Mouse (Mus musculus) forebrain, embryonic 16.5 days (tissue): ENCODE measurements around the gene Dusp18. TPM values are rescaled to one million over a fixed set of nuclear protein-coding genes. Genes with fewer than 3 reads are reported as not detected.

Source experiments
- ATAC-seq: fragments of 200-750 bp; cut with Nextera tagmentation; 2 replicates; pipeline ENCODE4 v1.8.0; 2017; ENCODE audit warnings: mild to moderate bottlenecking, moderate library complexity
- H3K27ac ChIP-seq: fragments of 300-500 bp; sonication (generic); 2 replicates; pipeline ENCODE4 v1.5.1; 2014; ENCODE audit warnings: low read length, control low read depth
- H3K27me3 ChIP-seq: fragments of 300-500 bp; sonication (generic); replicated peaks from 2 replicates; pipeline ENCODE4 v1.6.1; 2014; ENCODE audit warnings: low read length; ENCODE audit not compliant: control insufficient read depth, insufficient read depth
- H3K36me3 ChIP-seq: fragments of 300-500 bp; sonication (generic); 2 replicates; pipeline ENCODE4 v1.6.1; 2014; ENCODE audit not compliant: control insufficient read depth, insufficient read depth
- H3K4me1 ChIP-seq: fragments of 300-500 bp; sonication (generic); replicated peaks from 2 replicates; pipeline ENCODE4 v1.6.1; 2014; ENCODE audit warnings: low read length; ENCODE audit not compliant: control insufficient read depth, insufficient read depth
- H3K4me2 ChIP-seq: fragments of 300-500 bp; sonication (generic); 2 replicates; pipeline ENCODE4 v1.6.1; 2014; ENCODE audit warnings: mild to moderate bottlenecking, low read length, control low read depth
- H3K4me3 ChIP-seq: fragments of 300-500 bp; sonication (generic); replicated peaks from 2 replicates; pipeline ENCODE4 v1.5.1; 2014; ENCODE audit warnings: mild to moderate bottlenecking, low read length, control low read depth
- H3K9ac ChIP-seq: fragments of 300-500 bp; sonication (generic); replicated peaks from 2 replicates; pipeline ENCODE4 v1.6.1; 2014; ENCODE audit warnings: low read depth, low read length, control low read depth
- H3K9me3 ChIP-seq: fragments of 300-500 bp; sonication (generic); 2 replicates; pipeline ENCODE4 v1.6.1; 2016; ENCODE audit warnings: low read length; ENCODE audit not compliant: control insufficient read depth
- WGBS: fragments of 180-500 bp; shearing (Covaris S2); extraction: QIAGEN DNeasy Blood & Tissue Kit; methylation state at CpG from one replicate; pipeline ENCODE4 v1.1.7; 2014; 5-methylcytosine and 5-hydroxymethylcytosine counted together
- polyA plus RNA-seq: library from polyadenylated mRNA; unstranded; fragments of >200 nt; fragmentation: Nextera tagmentation; extraction: Ambion mirVana; gene quantifications from 2 replicates; pipeline ENCODE4 v1.2.1, GENCODE M21; 2015

Dusp18 gene
- polyA plus RNA-seq, 1 experiment from 2014 or later, result 46.0 TPM

DNA sequence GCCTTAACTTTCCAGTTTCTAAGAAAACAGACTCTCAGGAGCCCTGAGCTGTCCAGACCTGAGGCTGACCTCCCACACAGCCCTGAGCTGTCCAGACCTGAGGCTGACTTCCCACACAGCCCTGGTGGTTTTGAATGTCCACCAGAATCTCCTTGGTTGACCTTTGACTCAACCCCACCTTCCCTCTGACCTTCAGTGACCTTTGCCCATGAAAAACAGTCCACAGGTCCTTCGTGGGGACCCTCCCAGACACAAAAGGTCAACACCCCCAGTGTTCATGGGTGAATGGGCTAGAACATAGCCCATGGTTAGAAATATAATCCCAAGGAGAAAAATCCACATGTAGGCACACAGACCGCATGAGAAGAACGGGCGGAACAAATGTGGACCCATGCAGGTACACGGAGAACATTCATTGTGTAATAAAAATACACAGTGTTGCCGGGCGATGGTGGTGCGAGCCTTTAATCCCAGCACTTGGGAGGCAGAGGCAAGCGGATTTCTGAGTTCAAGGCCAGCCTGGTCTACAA, 38.8 kb downstream of the Dusp18 start:
- 0 out of 2 replicates have a peak, but pooled peaks cover 5% of the 10 kb centered on the region for H3K27me3 ChIP-seq

DNA sequence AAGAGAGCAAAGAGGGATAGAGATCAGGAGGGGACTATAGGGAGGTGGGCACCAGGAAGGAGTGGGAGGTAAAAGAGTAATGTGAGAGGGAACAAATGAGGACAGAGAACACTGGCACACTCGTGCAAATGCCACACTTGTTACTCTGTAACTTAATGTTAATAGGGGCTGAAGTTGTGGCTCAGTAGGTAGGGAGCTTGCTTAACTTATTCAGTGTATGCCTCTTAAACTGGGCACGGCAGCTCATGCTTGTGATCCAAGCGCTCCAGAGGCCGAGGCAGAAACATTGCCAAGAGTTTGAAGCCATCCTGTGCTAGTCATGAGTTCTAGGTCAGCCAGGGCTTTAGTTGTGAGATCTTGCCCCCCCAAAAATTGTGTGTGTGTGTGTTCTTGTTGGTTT, 40.1 kb downstream of the Dusp18 start:
- Histone ChIP-seq H3K9me3 (no peaks in the 10 kb centered on the region), H3K27me3 (0 out of 2 replicates have a peak, but pooled peaks cover 7% of the 10 kb centered on the region), H3K4me3 (no peak overlapping the region), H3K4me1 (peaks cover 19% of the 10 kb centered on the region), H3K36me3 (no peaks in the 10 kb centered on the region), H3K27ac (no peak overlapping the region), H3K4me2 (no peak overlapping the region), H3K9ac (no peak overlapping the region)
- ATAC-seq, result no peak
- WGBS, result 65% methylated on average over 4 of the region's 4 CpGs

More for the DNA sequence above, 38.8 kb downstream of the Dusp18 start:
- Histone ChIP-seq H3K9ac (no peak overlapping the region), H3K9me3 (no peaks in the 10 kb centered on the region), H3K36me3 (no peaks in the 10 kb centered on the region), H3K4me1 (peaks cover 19% of the 10 kb centered on the region), H3K4me2 (no peak overlapping the region), H3K27ac (no peak overlapping the region), H3K4me3 (no peak overlapping the region)
- WGBS, result 94% methylated on average over 9 of the region's 9 CpGs
- ATAC-seq, result no peak

DNA sequence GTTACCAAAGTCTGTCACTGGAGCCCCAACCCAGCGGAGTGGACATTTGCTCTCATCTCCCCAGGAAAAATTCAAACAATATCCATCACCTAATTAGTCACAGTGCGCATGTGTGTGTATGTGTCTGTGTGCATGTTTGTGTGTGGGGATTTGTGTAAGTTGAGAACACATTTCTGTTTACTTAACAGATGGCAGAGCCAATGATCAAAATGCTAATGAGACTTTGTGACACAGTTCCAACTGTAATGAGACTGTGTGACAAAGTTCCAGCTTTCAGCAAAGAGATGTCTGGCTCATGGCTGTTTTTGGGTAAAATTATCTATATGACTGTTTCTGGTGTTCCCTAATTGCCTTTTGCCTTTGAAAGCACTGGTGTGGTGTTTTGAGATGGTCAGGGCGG, 41.3 kb downstream of the Dusp18 start:
- Histone ChIP-seq H3K36me3 (no peaks in the 10 kb centered on the region), H3K4me2 (peak overlapping the region; percentile 23; the same call in 1 of the 2 replicates), H3K27ac (peak overlapping the region; percentile 23; the same call in 1 of the 2 replicates), H3K27me3 (0 out of 2 replicates have a peak, but pooled peaks cover 7% of the 10 kb centered on the region), H3K4me3 (no peak overlapping the region), H3K9me3 (no peaks in the 10 kb centered on the region), H3K9ac (no peak overlapping the region), H3K4me1 (peaks cover 15% of the 10 kb centered on the region)
- WGBS, result 62% methylated on average over 3 of the region's 3 CpGs
- ATAC-seq, result peak; percentile 74

DNA sequence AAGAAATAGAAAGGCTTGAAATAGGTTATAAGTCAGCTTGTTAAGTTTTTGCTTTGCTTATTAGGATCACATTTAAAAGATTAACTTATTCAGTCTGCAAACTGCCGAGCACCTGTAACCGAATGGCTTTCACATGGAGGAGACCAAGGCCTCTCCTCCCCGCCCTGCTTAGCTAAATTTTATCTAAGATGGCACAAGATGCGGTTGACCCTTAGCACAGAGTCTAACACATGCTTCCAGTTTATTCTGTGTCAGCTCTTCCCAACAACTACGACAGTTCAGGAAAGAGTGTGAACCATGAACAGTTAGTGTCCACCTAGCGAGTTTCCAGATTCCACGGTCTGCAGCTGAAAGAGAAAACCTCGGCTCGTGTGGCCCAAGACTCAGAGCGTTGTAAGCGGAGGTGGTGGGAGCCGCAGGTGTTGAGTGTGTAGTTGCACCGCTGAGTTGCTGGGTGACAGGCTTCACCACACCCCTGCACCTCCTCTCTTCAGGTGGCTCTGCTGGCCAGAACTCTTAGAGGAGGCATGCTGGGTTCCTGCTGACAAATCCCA, 42.4 kb downstream of the Dusp18 start:
- H3K4me3 ChIP-seq, result no peak overlapping the region

DNA sequence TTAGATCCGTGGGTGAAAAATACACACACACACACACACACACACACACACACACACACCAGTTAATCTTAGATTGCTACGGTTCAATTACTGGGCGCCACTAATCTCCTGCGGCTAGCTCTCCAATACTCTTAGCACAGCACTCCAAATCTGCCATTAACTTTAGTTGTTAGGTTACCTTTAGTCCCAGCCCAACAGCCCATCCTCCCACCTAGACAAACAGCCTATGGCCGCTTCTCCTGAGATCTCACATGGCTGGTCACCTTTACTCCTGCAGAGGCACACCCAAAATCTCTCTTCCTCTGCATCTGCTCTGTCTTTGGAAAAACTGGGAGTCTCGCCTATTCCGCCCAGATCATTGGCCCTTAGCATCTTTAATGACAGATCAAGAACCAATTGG, 46.3 kb downstream of the Dusp18 start:
- no peak for ATAC-seq
- Histone ChIP-seq H3K36me3 (no peaks in the 10 kb centered on the region), H3K9ac (no peak overlapping the region), H3K27ac (no peak overlapping the region), H3K9me3 (no peaks in the 10 kb centered on the region), H3K4me2 (no peak overlapping the region), H3K27me3 (peaks cover 7% of the 10 kb centered on the region; the same call in 1 of the 2 replicates), H3K4me1 (peaks cover under 1% of the 10 kb centered on the region), H3K4me3 (no peak overlapping the region)
- WGBS, result 88% methylated on average over 7 of the region's 7 CpGs

More for the DNA sequence above, 42.4 kb downstream of the Dusp18 start:
- H3K4me2 ChIP-seq, result no peak overlapping the region
- no peaks in the 10 kb centered on the region for H3K36me3 ChIP-seq
- 85% methylated on average over 13 of the region's 13 CpGs for WGBS
- no peak overlapping the region for H3K9ac ChIP-seq
- 0 out of 2 replicates have a peak, but pooled peaks cover 7% of the 10 kb centered on the region for H3K27me3 ChIP-seq
- no peaks in the 10 kb centered on the region for H3K9me3 ChIP-seq
- ATAC-seq, result no peak
- peaks cover 7% of the 10 kb centered on the region for H3K4me1 ChIP-seq
- H3K27ac ChIP-seq, result no peak overlapping the region

DNA sequence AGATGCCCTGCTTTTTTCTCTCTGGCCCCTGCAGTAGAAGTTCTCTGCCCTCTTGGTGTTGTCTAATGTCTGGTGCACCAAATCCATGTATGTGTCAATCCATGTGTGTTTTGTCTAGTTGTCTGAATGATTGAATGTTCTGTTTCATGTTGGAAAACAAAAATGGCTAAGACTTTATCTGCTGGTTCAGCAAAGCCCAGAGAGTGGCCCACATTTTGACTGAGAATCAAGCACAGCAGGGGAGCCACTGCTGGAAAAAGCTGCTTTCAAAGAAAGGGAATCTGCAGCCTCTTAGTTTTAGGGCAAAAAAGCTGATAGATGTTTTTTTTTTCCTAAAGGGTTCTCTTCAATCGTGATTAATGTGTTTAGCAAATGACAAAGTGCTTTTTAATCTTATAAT, 51.3 kb downstream of the Dusp18 start:
- H3K9ac ChIP-seq, result no peak overlapping the region
- ATAC-seq, result no peak
- no peaks in the 10 kb centered on the region for H3K4me1 ChIP-seq
- H3K27ac ChIP-seq, result no peak overlapping the region
- H3K36me3 ChIP-seq, result no peaks in the 10 kb centered on the region
- 3% methylated on average over 1 of the region's 1 CpGs for WGBS
- no peaks in the 10 kb centered on the region for H3K9me3 ChIP-seq
- peaks cover 2% of the 10 kb centered on the region; the same call in 1 of the 2 replicates for H3K27me3 ChIP-seq
- H3K4me3 ChIP-seq, result no peak overlapping the region
- H3K4me2 ChIP-seq, result no peak overlapping the region

Other genes starting within 250 kb of the Dusp18 start
- gene Morc2a, start 246.0 kb upstream of the Dusp18 start, polyA plus RNA-seq, result 47.5 and 49.2 TPM in 2 replicates
- gene Osbp2, start 31.3 kb upstream of the Dusp18 start, polyA plus RNA-seq, result 11.8 and 19.5 TPM in 2 replicates
- gene 4921536K21Rik, start 142 bp upstream of the Dusp18 start, polyA plus RNA-seq, result 0.54 and 0.63 TPM in 2 replicates
- 11.7 and 14.6 TPM in 2 replicates for gene Slc35e4, start 19.4 kb downstream of the Dusp18 start, polyA plus RNA-seq
- gene Tcn2, start 36.9 kb downstream of the Dusp18 start, polyA plus RNA-seq, result 14.8 and 17.3 TPM in 2 replicates
- 73.4 and 75.5 TPM in 2 replicates for gene Pes1, start 68.7 kb downstream of the Dusp18 start, polyA plus RNA-seq
- 0.21 and 0.30 TPM in 2 replicates for gene 4930556J24Rik, start 81.5 kb downstream of the Dusp18 start, polyA plus RNA-seq
- 1.6 and 2.6 TPM in 2 replicates for gene Gal3st1, start 88.4 kb downstream of the Dusp18 start, polyA plus RNA-seq
- gene Sec14l4, start 136.2 kb downstream of the Dusp18 start, polyA plus RNA-seq, result not detected in 2 replicates
- gene Sec14l3, start 169.6 kb downstream of the Dusp18 start, polyA plus RNA-seq, result 1.2 and 2.8 TPM in 2 replicates
- 8.8 and 10.3 TPM in 2 replicates for gene Mtfp1, start 200.2 kb downstream of the Dusp18 start, polyA plus RNA-seq
- 1.6 and 1.7 TPM in 2 replicates for gene Sec14l2, start 228.2 kb downstream of the Dusp18 start, polyA plus RNA-seq
- 51.7 and 52.6 TPM in 2 replicates for gene Rnf215, start 240.0 kb downstream of the Dusp18 start, polyA plus RNA-seq